Mouse (Mus musculus) midbrain, postnatal 0 days (tissue): ENCODE results near the gene Ddr2. TPM values are rescaled to one million over a fixed set of nuclear protein-coding genes. Genes with fewer than 3 reads are reported as not detected.

ENCODE experiments used
- ATAC-seq: fragments of 200-750 bp; cut with Nextera tagmentation; 2 replicates; pipeline ENCODE4 v1.8.0; 2017; ENCODE audit warnings: moderate number of reproducible peaks, mild to moderate bottlenecking, moderate TSS enrichment, moderate library complexity; ENCODE audit not compliant: low FRiP score
- DNase-seq: peaks from one replicate; pipeline ENCODE4 v3.0.0-alpha.2; 2015; ENCODE audit warnings: low spot score
- H3K27ac ChIP-seq: fragments of 300-500 bp; sonication (generic); 2 replicates; pipeline ENCODE4 v1.5.1; 2014; ENCODE audit warnings: low read depth, mild to moderate bottlenecking, low read length, mixed read lengths
- H3K27me3 ChIP-seq: fragments of 300-500 bp; sonication (generic); 2 replicates; pipeline ENCODE4 v1.6.1; 2014; ENCODE audit warnings: low read length, control low read depth, mixed read lengths; ENCODE audit not compliant: insufficient read depth
- H3K36me3 ChIP-seq: fragments of 300-500 bp; sonication (generic); 2 replicates; pipeline ENCODE4 v1.6.1; 2014; ENCODE audit warnings: low read length, control low read depth, mixed read lengths; ENCODE audit not compliant: insufficient read depth
- H3K4me1 ChIP-seq: fragments of 300-500 bp; sonication (generic); 2 replicates; pipeline ENCODE4 v1.6.1; 2014; ENCODE audit warnings: mild to moderate bottlenecking, control low read depth, antibody characterized with exemption, low read length, mixed read lengths; ENCODE audit not compliant: insufficient read depth
- H3K4me2 ChIP-seq: fragments of 300-500 bp; sonication (generic); 2 replicates; pipeline ENCODE4 v1.6.1; 2014; ENCODE audit warnings: low read depth, mild to moderate bottlenecking, low read length, mixed read lengths; ENCODE audit not compliant: poor library complexity, severe bottlenecking
- H3K4me3 ChIP-seq: fragments of 300-500 bp; sonication (generic); 2 replicates; pipeline ENCODE4 v1.5.1; 2014; ENCODE audit warnings: low read depth, mild to moderate bottlenecking, low read length, moderate library complexity
- H3K9ac ChIP-seq: fragments of 300-500 bp; sonication (generic); replicated peaks from 2 replicates; pipeline ENCODE4 v1.6.1; 2014; ENCODE audit warnings: mild to moderate bottlenecking, low read length, moderate library complexity, mixed read lengths; ENCODE audit not compliant: poor library complexity, severe bottlenecking
- H3K9me3 ChIP-seq: fragments of 300-500 bp; sonication (generic); 2 replicates; pipeline ENCODE4 v1.6.1; 2016; ENCODE audit warnings: low read length, control low read depth
- CTCF ChIP-seq: IDR thresholded peaks from 2 replicates; pipeline ENCODE4 v1.5.1; 2016; ENCODE audit warnings: antibody characterized with exemption, mild to moderate bottlenecking
- WGBS: fragments of 180-500 bp; shearing (Covaris S2); extraction: QIAGEN DNeasy Blood & Tissue Kit; methylation state at CpG from one replicate; pipeline ENCODE4 v1.1.7; 2014; 5-methylcytosine and 5-hydroxymethylcytosine counted together
- polyA plus RNA-seq: library from polyadenylated mRNA; unstranded; fragments of >200 nt; fragmentation: Nextera tagmentation; extraction: Ambion mirVana; gene quantifications from 2 replicates; pipeline ENCODE4 v1.2.1, GENCODE M21; 2015
- total RNA-seq: library from RNA; depleted of rRNA; stranded (reverse); fragments of >200 nt; gene quantifications from 2 replicates; pipeline ENCODE4 v1.2.3, GENCODE M21; 2014

Gene Ddr2
- total and polyA plus RNA-seq, 2 experiments from 2014 or later: 8.0 to 8.2 TPM

DNA sequence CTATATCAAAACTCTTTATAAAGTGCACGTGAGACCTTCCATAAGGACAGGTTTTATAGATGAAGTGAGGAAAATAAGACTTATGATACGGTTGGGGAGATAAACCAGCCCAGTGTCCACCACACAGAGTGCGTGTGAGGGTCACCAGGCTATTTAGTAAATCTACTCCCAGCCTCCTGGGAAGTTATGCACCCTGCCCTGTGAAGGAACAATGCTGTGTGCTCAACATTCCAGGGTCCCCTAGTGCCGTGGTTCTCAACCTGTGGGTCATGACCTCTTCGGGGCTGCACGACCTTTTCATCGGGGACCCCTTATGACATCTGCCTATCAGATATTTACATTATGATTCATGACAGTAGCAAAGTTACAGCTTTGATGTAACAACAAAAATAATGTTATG, 162.3 kb downstream of the Ddr2 start:
- ATAC-seq (no peak), DNase-seq (no peak)
- TF ChIP-seq CTCF: no peak
- Histone ChIP-seq H3K4me2 (no peak overlapping the region), H3K36me3 (peaks cover 14% of the 10 kb centered on the region; the same call in 1 of the 2 replicates), H3K4me3 (no peak overlapping the region), H3K27me3 (no peaks in the 10 kb centered on the region), H3K9me3 (no peaks in the 10 kb centered on the region; the same call in 1 of the 2 replicates), H3K4me1 (no peaks in the 10 kb centered on the region), H3K9ac (no peak overlapping the region), H3K27ac (no peak overlapping the region)
- WGBS: 87% methylated on average over 7 of the region's 7 CpGs

DNA sequence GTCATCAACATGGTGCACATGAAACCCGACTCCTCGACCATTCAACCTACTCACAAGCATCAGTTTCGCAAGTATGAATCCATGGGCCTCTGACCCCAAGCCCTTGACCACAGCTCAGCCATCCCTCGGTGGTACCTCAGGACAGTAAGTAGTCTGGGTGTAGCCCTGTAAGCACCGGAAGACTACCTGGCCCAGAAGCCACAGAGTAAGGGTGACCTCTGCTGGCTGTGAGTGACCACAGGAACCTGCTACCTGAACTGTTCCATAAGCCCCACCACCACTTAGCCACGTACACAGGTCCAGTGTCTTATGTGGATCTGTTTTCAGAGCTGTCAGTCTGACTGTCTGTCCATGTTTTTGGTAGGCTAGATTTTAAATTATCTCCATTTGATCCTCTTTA, 162.9 kb downstream of the Ddr2 start:
- peaks cover 8% of the 10 kb centered on the region; the same call in 1 of the 2 replicates for H3K36me3 ChIP-seq
- no peaks in the 10 kb centered on the region for H3K4me1 ChIP-seq
- H3K4me2 ChIP-seq: no peak overlapping the region
- 77% methylated on average over 6 of the region's 6 CpGs for WGBS
- no peak overlapping the region for H3K9ac ChIP-seq
- no peak for DNase-seq
- ATAC-seq: no peak
- no peaks in the 10 kb centered on the region; the same call in 1 of the 2 replicates for H3K9me3 ChIP-seq
- no peak for TF ChIP-seq CTCF
- H3K27ac ChIP-seq: no peak overlapping the region
- H3K4me3 ChIP-seq: no peak overlapping the region
- H3K27me3 ChIP-seq: no peaks in the 10 kb centered on the region

DNA sequence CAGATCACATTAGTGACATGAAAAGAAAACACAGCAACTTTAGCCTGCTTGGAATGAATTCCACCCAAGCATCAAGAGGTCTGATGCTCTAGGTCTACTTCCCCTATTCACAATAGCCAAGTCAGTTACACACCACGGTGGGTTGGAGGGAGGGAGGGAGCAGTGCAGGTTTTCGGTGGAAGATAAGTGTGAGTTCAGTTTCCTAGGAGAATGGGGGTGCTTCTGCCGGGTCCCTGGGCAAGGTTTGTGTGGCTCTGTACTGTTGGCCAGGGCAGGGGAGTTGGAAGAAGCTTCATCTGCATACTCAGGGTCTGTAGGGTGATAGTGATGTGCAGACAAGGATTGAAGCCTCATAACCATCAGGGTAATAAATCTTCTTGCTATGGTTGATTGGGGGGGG, 164.6 kb downstream of the Ddr2 start:
- H3K4me2 ChIP-seq: no peak overlapping the region
- no peaks in the 10 kb centered on the region for H3K4me1 ChIP-seq
- no peaks in the 10 kb centered on the region for H3K27me3 ChIP-seq
- no peak overlapping the region for H3K9ac ChIP-seq
- ATAC-seq (no peak), DNase-seq (no peak)
- H3K36me3 ChIP-seq: no peaks in the 10 kb centered on the region
- H3K9me3 ChIP-seq: no peaks in the 10 kb centered on the region; the same call in 1 of the 2 replicates
- no peak overlapping the region for H3K27ac ChIP-seq
- WGBS: 74% methylated on average over 3 of the region's 3 CpGs
- no peak for TF ChIP-seq CTCF
- no peak overlapping the region for H3K4me3 ChIP-seq

DNA sequence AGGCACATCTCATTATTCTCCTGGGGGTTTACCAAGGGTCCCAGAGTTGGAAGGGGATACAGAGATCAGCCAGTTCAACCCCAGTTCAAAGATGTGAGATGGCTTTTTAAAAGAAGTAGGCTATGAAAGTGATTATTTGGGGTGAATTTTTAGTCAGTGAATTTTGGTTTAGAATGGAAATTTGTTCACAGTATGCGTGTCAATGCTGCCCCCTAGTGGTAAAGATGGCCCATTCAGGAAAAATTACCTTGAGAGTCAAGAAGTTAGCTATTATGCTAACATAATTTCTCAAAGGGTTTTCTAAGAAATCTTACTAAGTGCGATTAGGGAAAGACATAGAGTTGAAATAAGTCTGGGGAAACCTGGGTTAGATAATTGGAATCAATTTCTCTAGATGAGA, 171.2 kb downstream of the Ddr2 start:
- H3K9ac ChIP-seq: no peak overlapping the region
- peak; percentile 93 for TF ChIP-seq CTCF
- H3K27me3 ChIP-seq: no peaks in the 10 kb centered on the region
- no peak overlapping the region for H3K27ac ChIP-seq
- H3K4me1 ChIP-seq: no peaks in the 10 kb centered on the region; the same call in 1 of the 2 replicates
- no peak overlapping the region for H3K4me3 ChIP-seq
- no peak overlapping the region for H3K4me2 ChIP-seq
- WGBS: 8% methylated on average over 2 of the region's 2 CpGs
- DNase-seq: peak; percentile 76
- no peak for ATAC-seq
- no peaks in the 10 kb centered on the region for H3K36me3 ChIP-seq
- no peaks in the 10 kb centered on the region for H3K9me3 ChIP-seq

DNA sequence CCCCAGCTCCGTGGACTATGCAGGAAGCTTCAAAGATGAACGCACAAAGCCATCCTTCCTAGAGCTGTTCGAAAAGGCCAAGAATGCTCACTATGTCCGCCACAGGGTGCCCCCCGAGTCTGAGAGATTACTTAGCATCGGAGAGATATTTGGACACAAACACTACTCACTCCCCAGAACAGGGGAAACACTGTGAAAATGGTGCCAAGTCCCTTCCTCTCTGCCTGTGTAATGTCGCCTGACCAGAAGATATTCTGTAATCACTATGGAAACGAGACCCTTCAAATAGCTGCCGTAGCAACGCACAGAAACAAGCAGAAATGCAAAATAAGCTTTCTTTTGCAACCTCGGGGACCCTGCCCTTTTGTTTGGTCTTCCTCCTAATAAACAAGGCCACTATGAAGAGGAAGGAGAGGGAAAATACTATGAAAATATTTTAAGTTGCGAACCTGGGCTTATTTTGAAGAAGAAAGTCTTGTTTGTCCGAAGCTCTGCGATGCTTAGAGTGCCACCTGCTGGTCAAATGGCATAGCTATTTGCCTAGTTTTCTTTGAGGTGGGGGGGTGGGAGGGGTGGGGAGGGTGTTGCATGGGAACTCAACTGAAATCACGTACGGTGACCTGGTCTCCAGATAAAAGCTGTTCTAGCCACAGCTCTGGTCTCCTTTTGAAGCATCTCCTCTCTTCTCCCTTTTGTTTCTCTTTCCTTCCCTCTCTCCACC, 176.4 kb downstream of the Ddr2 start:
- no peak overlapping the region for H3K9ac ChIP-seq

DNA sequence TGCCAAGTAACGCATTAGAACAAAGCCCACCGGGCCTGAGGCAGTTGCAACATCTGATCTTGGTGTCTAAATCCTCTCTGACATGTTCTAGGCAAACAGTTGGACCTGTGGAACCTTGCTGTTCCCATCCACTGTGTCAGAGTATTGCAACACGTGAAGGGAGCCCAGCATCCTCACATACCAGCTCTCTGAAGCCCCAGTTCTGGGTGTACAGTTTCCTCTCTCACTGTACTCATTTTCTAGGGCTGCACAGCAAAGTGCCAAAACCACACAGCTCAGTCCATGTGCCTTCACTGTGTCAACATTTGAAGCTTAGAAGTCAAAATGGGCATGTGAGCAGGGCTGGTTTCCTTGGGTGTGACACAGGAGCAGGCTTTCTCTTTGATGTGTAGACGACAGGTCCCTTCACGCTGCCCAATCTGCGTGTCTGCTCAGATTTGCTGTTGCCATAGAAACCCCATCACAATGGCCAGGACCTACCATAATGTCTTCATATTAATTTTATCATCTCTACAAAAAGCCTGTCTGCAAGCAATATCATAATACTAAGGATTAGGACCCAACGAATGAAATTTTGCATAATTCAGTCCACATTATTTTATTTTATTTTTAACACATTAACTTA, 178.3 kb downstream of the Ddr2 start:
- Histone ChIP-seq H3K36me3 (no peaks in the 10 kb centered on the region), H3K9me3 (no peaks in the 10 kb centered on the region), H3K4me2 (no peak overlapping the region), H3K27me3 (no peaks in the 10 kb centered on the region), H3K4me3 (no peak overlapping the region), H3K27ac (peak overlapping the region; percentile 26; the same call in 1 of the 2 replicates), H3K9ac (no peak overlapping the region), H3K4me1 (peaks cover 14% of the 10 kb centered on the region; the same call in 1 of the 2 replicates)
- no peak for TF ChIP-seq CTCF
- DNase-seq (no peak), ATAC-seq (no peak)
- WGBS: 35% methylated on average over 7 of the region's 7 CpGs

More for the DNA sequence above, 176.4 kb downstream of the Ddr2 start:
- DNase-seq (peak; percentile 85), ATAC-seq (peak; percentile 76)
- no peaks in the 10 kb centered on the region for H3K27me3 ChIP-seq
- H3K4me2 ChIP-seq: peak overlapping the region; percentile 40
- peak; percentile 78 for TF ChIP-seq CTCF
- 13% methylated on average over 16 of the region's 16 CpGs for WGBS
- H3K36me3 ChIP-seq: no peaks in the 10 kb centered on the region
- H3K9me3 ChIP-seq: no peaks in the 10 kb centered on the region
- peak overlapping the region; percentile 19; the same call in 1 of the 2 replicates for H3K4me3 ChIP-seq
- peaks cover 14% of the 10 kb centered on the region; the same call in 1 of the 2 replicates for H3K4me1 ChIP-seq
- H3K27ac ChIP-seq: peak overlapping the region; percentile 65
